Mouse (Mus musculus): ENCODE data around the gene Sdccag8. TPM values are rescaled to one million over a fixed set of nuclear protein-coding genes. Genes with fewer than 3 reads are reported as not detected.

Gene Sdccag8
- 1 to 10 TPM; 3.1 to 4.1 TPM for total RNA-seq (2021)
- long read RNA-seq, experiment 1, partial matches to known transcripts, result 1 of 8 reads
- long read RNA-seq, experiment 1, other reads (novel, unspliced or antisense), result 6 of 8 reads
- long read RNA-seq, experiment 2, partial matches to known transcripts, result 3 of 7 reads
- long read RNA-seq, experiment 2, other reads (novel, unspliced or antisense), result 1 of 7 reads

DNA sequence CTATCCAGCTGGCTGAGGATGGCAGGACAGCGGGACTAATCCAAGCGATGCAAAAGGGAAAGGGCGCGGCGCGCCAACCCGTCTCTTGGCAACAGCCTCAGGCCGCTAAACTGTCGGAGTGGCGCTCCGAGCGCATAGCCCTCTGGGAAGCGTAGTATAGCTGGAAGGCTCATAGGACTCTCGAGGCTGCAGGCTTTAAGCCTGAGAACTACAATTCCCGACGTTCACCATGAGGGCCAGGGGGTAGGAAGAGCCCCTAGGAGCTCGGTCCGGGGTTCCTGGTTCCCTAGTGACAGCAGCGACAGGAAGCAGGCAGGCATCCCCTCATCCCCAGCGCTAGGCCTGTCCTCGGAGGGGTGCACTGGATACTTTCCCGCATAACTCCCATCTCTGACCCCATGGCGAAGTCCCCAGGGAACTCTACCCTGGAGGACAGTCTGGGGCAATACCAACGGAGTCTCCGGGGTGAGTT is at the start of gene Sdccag8:
Sdccag8 (plus strand) TSS at position 70 of the 472 bp plus-strand sequence.
- intact Hi-C loops (cut with DNase I; ENCODE audit: low total_unique reads), result no loop called here
- DNase-seq, result peak; percentile 96

DNA sequence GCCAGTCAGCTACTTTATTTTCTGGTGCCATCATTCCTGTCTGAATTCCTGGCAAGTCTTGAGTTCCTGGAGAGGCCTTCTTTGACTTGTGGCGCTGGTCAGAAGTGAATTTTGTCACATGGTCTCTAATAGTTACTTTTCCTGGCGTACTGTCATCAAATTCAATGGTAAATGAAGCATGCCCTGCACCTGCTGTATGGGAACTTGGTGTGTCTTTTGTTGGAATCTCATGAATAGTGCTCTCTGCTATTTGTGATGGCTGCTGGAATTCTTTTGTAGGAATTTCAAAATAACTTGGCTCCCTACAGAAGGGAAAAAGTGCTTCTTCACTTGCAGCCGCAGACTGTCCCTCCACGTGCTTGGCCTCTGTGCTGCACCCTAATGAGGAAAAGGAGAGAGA is 39.9 kb upstream of the Sdccag8 start:
- intact Hi-C loops (cut with DNase I; ENCODE audit: low total_unique reads), result no loop called here
- no peak for DNase-seq

- no peak for DNase-seq
- intact Hi-C loops (cut with DNase I; ENCODE audit: low total_unique reads), result no loop called here
Observed at GRCm38 (mm10) chr1:176789326-176789725, 25.1 kb upstream of the Sdccag8 start.

GRCm38 (mm10) chr1:176792175-176792574 is 22.3 kb upstream of the Sdccag8 start:
- intact Hi-C loops (cut with DNase I; ENCODE audit: low total_unique reads), result no loop called here
- no peak for DNase-seq

DNA sequence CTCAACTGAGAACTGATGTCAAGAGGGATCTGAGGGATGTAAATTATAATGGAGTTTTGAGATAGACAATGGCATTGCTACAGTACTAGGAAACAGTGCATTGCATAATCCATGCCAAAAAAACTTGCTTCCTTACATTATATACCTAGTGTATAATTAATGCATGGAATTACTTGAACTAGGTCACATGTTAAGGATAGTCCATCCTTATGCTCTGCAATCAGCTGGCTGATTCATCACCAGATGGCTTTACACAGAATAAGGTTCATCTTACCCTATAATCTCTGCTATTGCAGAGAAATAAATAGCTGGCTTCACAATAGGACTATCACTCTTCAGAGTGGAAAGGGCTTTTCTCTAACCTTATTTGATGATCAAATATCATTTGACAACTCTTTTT is 15.8 kb upstream of the Sdccag8 start:
- intact Hi-C loops (cut with DNase I; ENCODE audit: low total_unique reads), result no loop called here
- no peak for DNase-seq

DNA sequence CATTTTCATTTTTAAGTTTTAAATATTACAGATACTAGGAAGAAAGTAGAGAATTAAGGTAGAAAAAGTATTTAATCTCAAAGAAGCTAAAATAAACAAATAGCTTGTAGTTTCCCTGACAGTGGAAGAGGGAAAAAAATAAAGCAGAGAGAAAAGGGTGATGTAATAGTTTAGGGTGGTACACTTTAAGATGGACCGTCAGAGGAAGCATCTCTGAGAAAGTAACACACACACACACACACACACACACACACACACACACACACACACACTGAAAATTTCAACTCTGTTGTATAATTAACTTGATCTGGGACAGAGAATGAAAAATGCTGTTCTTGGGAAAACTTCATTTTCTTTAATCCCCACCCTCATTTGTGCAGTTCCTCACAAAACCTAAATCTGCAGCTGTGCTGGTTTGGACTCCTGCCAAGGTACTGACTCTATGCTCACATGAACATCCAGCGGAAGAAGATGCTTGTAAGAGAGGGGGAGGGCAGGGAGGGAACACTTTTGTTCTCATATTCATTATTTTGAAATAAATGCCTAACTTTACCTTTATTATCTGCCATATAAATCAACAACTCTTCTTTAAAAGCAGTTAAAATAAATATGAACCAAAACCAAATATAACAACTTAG is 13.6 kb upstream of the Sdccag8 start:
- intact Hi-C loops (cut with DNase I; ENCODE audit: low total_unique reads), result no loop called here
- peak; percentile 75 for DNase-seq

GRCm38 (mm10) chr1:176810161-176810560 is 4.3 kb upstream of the Sdccag8 start:
- no peak for DNase-seq
- intact Hi-C loops (cut with DNase I; ENCODE audit: low total_unique reads), result no loop called here

DNA sequence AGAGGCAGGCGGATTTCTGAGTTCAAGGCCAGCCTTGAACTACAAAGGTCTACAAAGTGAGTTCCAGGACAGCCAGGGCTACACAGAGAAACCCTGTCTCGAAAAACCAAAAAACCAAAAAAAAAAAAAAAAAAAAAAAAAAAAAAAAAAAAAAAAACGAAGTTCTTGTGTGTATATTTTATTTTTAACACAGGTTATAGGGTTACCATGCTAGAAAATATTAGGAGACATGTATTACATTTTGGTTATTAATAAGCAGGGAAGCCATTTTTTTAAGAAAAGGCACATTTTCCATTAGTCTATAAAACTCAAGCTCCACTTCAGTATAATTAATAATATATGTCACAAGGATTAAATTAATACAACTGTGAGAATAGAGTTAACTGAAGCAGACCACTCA is 2.6 kb upstream of the Sdccag8 start:
- DNase-seq, result no peak
- intact Hi-C loops (cut with DNase I; ENCODE audit: low total_unique reads), result no loop called here

DNA sequence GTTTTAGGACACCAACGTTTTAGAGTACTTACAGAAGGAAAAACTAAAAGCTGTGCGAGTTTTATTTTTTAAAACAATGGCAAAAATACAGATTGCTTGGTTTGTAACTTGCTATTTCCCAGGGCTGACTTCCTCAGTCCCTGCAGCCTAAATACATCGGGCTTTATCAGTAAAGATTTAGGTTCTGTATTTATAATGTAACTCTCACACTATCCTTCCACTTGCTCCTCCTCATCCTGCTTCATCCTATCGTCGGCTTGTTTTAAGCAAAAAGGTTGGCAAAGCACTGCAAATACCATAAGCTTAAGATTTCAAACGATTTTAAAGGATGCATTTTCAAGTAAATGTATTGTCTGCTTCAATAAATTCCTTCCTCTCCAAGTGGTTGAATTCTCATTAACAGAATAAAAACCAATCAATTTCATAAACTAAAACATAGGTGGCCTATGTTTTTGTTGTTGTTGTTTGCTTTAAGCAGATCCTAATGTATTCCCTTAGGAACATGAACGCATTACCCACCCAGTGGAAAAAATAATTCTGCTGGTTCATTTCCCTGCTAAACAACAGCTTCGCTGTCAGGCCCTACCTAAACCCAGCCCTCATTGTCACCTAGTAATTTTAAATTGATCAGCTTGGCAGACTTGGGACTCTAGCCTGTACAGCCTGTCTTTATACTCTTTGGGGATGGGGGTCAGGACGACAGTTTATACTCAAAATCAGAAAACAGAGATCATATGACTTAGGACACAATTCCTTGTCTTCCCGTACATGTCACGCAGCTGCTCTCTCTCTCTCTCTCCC is 1.8 kb upstream of the Sdccag8 start:
- DNase-seq, result no peak

GRCm38 (mm10) chr1:176813292-176814035 is 996 bp upstream of the Sdccag8 start:
- intact Hi-C loops (cut with DNase I; ENCODE audit: low total_unique reads), result no loop called here
- peak; percentile 63 for DNase-seq

More for the DNA sequence above, 1.8 kb upstream of the Sdccag8 start:
- intact Hi-C loops (cut with DNase I; ENCODE audit: low total_unique reads), result no loop called here

DNA sequence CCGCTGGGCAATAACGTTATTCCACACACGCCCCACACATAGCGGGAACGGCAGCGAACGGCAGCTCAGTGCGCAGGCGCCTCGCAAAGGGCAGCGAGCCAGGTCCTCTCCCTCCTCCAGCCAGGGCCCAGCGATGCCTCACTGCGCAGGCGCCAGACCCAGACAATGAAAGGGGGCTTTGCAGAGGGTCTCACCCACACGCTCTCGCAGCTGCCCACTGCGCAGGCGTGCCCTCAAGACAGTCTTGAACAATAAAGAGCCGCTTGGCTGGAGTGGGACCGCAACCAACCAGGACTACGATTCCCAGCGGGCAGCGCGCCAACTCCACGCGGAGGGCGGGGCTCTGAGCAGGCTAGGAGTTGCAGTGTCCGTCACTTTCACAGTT is 432 bp upstream of the Sdccag8 start, which contains the start of gene Cep170:
Cep170 (minus strand) TSS at position 32 of the 385 bp plus-strand sequence.
- intact Hi-C loops (cut with DNase I; ENCODE audit: low total_unique reads), result no loop called here

GRCm38 (mm10) chr1:176816728-176817127 is 2.3 kb downstream of the Sdccag8 start:
- DNase-seq, result no peak
- intact Hi-C loops (cut with DNase I; ENCODE audit: low total_unique reads), result no loop called here

More for the DNA sequence above, 432 bp upstream of the Sdccag8 start, which contains the start of gene Cep170:
- peak; percentile 98 for DNase-seq

DNA sequence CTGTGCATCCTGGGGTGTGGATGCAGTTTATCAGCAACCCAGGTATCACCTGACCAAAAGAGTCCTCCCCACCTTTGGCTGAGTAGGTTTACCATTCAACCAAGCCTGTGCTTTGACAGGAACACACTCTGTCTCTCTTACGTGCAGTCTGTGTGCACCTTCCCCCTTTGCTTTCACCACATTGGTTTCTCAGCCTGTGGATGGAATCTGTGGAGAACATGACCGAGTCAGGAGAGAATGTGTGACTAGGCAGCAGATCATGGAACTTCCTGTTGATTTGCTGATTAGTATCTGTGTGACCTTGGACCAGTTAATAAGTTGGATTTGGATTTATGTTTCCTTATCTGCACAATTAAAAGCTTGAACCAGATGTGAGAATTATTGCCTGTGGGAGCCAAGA is 3.7 kb downstream of the Sdccag8 start:
- DNase-seq, result no peak
- intact Hi-C loops (cut with DNase I; ENCODE audit: low total_unique reads), result no loop called here

DNA sequence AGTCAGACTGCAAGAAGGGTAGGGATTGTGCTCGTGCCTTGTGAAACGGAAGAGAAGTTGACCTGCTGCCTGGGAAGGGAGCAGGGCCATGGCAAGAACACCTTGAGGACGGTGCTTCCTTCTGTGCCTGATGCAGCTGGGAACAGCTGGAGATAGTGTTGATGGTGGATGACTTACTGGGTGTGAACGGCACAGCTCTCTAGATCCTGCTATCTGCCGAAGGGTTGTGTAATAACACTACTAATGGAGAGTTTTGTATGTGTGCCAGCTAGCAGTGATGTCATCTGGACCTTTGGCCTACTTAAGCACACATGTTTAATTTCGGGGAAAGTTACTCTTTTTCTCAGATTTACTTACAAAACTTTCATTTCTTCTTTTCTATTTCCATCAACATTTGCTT is 4.3 kb downstream of the Sdccag8 start:
- intact Hi-C loops (cut with DNase I; ENCODE audit: low total_unique reads), result no loop called here
- peak; percentile 23 for DNase-seq

GRCm38 (mm10) chr1:176821929-176822328 is 7.5 kb downstream of the Sdccag8 start:
- intact Hi-C loops (cut with DNase I; ENCODE audit: low total_unique reads), result no loop called here
- DNase-seq, result no peak

GRCm38 (mm10) chr1:176822949-176823348 is 8.5 kb downstream of the Sdccag8 start:
- intact Hi-C loops (cut with DNase I; ENCODE audit: low total_unique reads), result no loop called here
- DNase-seq, result no peak

DNA sequence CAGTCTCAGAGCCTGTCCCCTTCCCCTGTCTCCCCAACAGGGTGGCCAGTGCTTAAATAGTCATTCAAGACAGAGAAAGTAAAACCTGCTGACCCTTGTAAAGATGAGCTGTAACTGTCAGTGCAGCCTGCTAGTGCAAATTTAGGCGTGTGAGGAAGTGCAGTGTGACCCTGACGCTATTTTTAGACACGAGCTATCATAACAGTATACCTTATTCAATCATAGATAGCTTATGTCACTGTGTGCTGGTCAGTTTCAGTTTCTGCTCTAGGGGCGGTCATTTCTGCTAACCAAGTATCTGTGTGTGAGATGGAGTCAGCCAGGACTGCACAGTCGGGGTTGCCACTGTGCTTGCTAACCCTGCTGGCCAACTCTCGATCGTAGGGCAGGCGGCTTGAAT is 9.4 kb downstream of the Sdccag8 start:
- no peak for DNase-seq
- intact Hi-C loops (cut with DNase I; ENCODE audit: low total_unique reads), result no loop called here

- intact Hi-C loops (cut with DNase I; ENCODE audit: low total_unique reads), result no loop called here
- DNase-seq, result no peak
Observed at GRCm38 (mm10) chr1:176824611-176825010, 10.2 kb downstream of the Sdccag8 start.

DNA sequence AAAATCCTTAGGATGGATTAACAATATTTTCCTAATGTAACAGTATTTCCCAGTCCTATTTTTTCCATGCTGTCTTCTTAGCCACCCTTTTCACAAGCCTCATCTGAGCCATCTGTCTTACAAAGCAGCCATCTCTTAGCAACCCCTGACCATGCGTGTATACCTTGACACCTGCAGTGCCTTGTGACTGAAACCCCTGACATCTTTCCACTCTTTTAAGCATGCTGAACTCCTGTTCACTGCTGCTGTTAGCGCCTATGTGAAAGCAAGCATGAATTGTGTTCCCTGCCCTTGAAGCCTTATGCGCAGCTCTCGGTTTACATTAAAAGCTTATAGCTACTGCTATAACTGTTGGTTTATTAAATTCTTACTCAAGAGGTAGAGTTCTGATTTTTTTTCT is 10.6 kb downstream of the Sdccag8 start:
- intact Hi-C loops (cut with DNase I; ENCODE audit: low total_unique reads), result no loop called here
- DNase-seq, result no peak

- intact Hi-C loops (cut with DNase I; ENCODE audit: low total_unique reads), result no loop called here
- DNase-seq, result no peak
Observed at GRCm38 (mm10) chr1:176826186-176826585, 11.7 kb downstream of the Sdccag8 start.

Data from gastrocnemius, postnatal 14 days (tissue).